Comparison of ENCODE assay signal across 8 mouse cellular contexts in the genomic region with DNA sequence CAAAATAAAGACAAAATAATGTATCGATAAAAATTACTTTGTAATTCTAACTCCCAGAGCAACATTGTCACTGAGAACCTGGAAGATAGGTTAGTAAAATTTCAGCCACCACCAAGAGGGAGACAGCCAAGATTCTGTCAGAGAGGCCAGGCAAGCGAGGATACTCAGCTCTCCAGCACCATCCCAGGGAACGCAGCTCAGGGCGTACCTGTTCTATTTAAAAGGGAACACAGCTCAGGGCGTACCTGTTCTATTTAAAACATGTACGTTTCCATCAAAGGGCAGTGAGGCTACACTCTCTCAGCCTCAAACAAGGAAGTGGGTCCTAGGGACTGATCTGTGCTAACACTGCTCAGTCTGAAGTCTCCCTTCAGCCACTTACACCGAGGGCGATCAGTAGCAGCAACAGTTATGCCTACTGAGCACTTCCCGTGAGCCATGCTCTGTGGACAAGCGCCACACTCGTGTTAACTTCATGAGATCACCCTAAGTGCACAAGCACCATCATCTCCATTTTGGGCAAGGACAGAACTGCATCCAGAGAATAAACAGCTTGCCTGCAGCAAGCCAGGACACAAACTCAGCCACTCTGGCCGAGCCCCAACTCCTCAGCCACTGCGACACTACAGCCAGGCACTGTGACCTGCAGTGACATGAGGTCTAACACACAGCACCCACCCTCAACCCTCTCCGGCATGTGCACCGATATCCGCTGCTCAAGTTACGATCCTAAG. TPM values are rescaled to one million over a fixed set of nuclear protein-coding genes. Genes with fewer than 3 reads are reported as not detected.
A peak's percentile ranks its signal among the peaks of the same experiment; 100 is the strongest.
DNase-seq lines count a peak whose midpoint lies in the region; ATAC-seq and TF ChIP-seq lines count a peak whose summit lies in the region.

No protein-coding gene starts in this region.

- no peak for ATAC-seq in forebrain, postnatal 0 days
- no peak for ATAC-seq in midbrain, embryonic 15.5 days (replicated peaks)

- no peak overlapping the region for H3K9ac ChIP-seq in forebrain, postnatal 0 days
- no peak overlapping the region for H3K9ac ChIP-seq in midbrain, embryonic 15.5 days

- peak; percentile 42 for DNase-seq in layer of hippocampus, adult 9-11 months
- DNase-seq in layer of hippocampus, postnatal 25 days (ENCODE audit: extremely low spot score in 1 of 2, low spot score in 1 of 2), result no peak
- peak; percentile 59 for DNase-seq in cerebellum, adult 8-10 months
- no peak for DNase-seq in forebrain, postnatal 0 days
- no peak for DNase-seq in spleen, postnatal 10 days (ENCODE audit: low spot score in 2 of 2)
- DNase-seq in layer of hippocampus, adult 8-10 months (ENCODE audit: low spot score in 2 of 2), result no peak
- no peak for DNase-seq in frontal cortex, adult 2 months (ENCODE audit: extremely low spot score in 1 of 2, low spot score in 1 of 2)

- H3K27me3 ChIP-seq in forebrain, postnatal 0 days (ENCODE audit: insufficient read depth, low read length), result no peaks in the 10 kb centered on the region
- no peaks in the 10 kb centered on the region for H3K27me3 ChIP-seq in midbrain, embryonic 15.5 days (replicated peaks)

- no peaks in the 10 kb centered on the region for H3K9me3 ChIP-seq in forebrain, postnatal 0 days (ENCODE audit: low read length)
- no peaks in the 10 kb centered on the region for H3K9me3 ChIP-seq in midbrain, embryonic 15.5 days

- no peak overlapping the region for H3K27ac ChIP-seq in forebrain, postnatal 0 days (ENCODE audit: low read depth, low read length)
- H3K27ac ChIP-seq in midbrain, embryonic 15.5 days, result no peak overlapping the region

- peaks cover 11% of the 10 kb centered on the region; the same call in 1 of the 2 replicates for H3K4me1 ChIP-seq in forebrain, postnatal 0 days (ENCODE audit: insufficient read depth)
- peaks cover 31% of the 10 kb centered on the region for H3K4me1 ChIP-seq in midbrain, embryonic 15.5 days

- WGBS in forebrain, postnatal 0 days, result 82% methylated on average over 17 of the region's 17 CpGs
- WGBS in midbrain, embryonic 15.5 days, result 86% methylated on average over 17 of the region's 17 CpGs

- peak overlapping the region; percentile 87 for H3K4me2 ChIP-seq in forebrain, postnatal 0 days (ENCODE audit: low read depth)
- peak overlapping the region; percentile 83 for H3K4me2 ChIP-seq in midbrain, embryonic 15.5 days

- H3K36me3 ChIP-seq in forebrain, postnatal 0 days (ENCODE audit: insufficient read depth), result no peaks in the 10 kb centered on the region
- no peaks in the 10 kb centered on the region for H3K36me3 ChIP-seq in midbrain, embryonic 15.5 days (replicated peaks)

- no peak for TF ChIP-seq CTCF in forebrain, postnatal 0 days (IDR thresholded peaks at IDR 0.05; ENCODE audit: low read depth)

- H3K4me3 ChIP-seq in forebrain, postnatal 0 days (ENCODE audit: low read depth, low read length), result peak overlapping the region; percentile 96; the same call in 1 of the 2 replicates
- H3K4me3 ChIP-seq in midbrain, embryonic 15.5 days, result peak overlapping the region; percentile 90; the same call in 1 of the 2 replicates

RNA-seq across cellular contexts. Expression of gene Agtpbp1, which starts 30.1 kb away (rescaled TPM):
- 100 to 1,000 TPM; 351 to 374 TPM for total RNA-seq in layer of hippocampus, postnatal 25 days (2021)
- 136 and 160 TPM in 2 replicates for total RNA-seq in forebrain, postnatal 0 days (2014; rRNA removed)
- polyA plus RNA-seq in forebrain, postnatal 0 days (2015; fragmentation: Nextera tagmentation; extraction: Ambion mirVana), result 60.7 and 65.1 TPM in 2 replicates
- 70.0 and 70.4 TPM in 2 replicates for polyA plus RNA-seq in midbrain, embryonic 15.5 days (2015; fragmentation: Nextera tagmentation; extraction: Ambion mirVana)
- total RNA-seq in layer of hippocampus, adult 8-10 months (2022), result 100 to 1,000 TPM; 331 to 365 (median 343) TPM
- polyA plus RNA-seq in frontal cortex, adult 2 months (2012; rRNA removed), result 80.0 and 82.7 TPM in 2 replicates

RNA-seq across cellular contexts. Expression of gene Naa35, which starts 30.1 kb away (rescaled TPM):
- 100 to 1,000 TPM in 1 of 2 experiments, 10 to 100 TPM in 1; 99.1 to 103 TPM for total RNA-seq in layer of hippocampus, postnatal 25 days (2021)
- 50.4 and 67.8 TPM in 2 replicates for total RNA-seq in forebrain, postnatal 0 days (2014; rRNA removed)
- 116 and 132 TPM in 2 replicates for polyA plus RNA-seq in forebrain, postnatal 0 days (2015; fragmentation: Nextera tagmentation; extraction: Ambion mirVana)
- polyA plus RNA-seq in midbrain, embryonic 15.5 days (2015; fragmentation: Nextera tagmentation; extraction: Ambion mirVana), result 142 and 154 TPM in 2 replicates
- 100 to 1,000 TPM in 3 of 4 experiments, 10 to 100 TPM in 1; 99.8 to 121 (median 105) TPM for total RNA-seq in layer of hippocampus, adult 8-10 months (2022)
- 52.8 and 65.3 TPM in 2 replicates for polyA plus RNA-seq in frontal cortex, adult 2 months (2012; rRNA removed)

Comparison
In these comparisons a context has a peak if more than half of its experiments do, and no peak if none do; other contexts are left out.
1. DNase-seq: peak in layer of hippocampus, adult 9-11 months (single experiment) and cerebellum, adult 8-10 months (single experiment); none in layer of hippocampus, postnatal 25 days (0 of 2), forebrain, postnatal 0 days (single experiment), spleen, postnatal 10 days (0 of 2), layer of hippocampus, adult 8-10 months (0 of 2) and frontal cortex, adult 2 months (0 of 2).